Mouse (Mus musculus) kidney, postnatal 10 days (tissue): ENCODE results near the gene Tfpt.
"Not testable (repeated sequence)": the region's sequence is repeated elsewhere in the genome, so short reads cannot be mapped to it uniquely, and the experiment has no call there.

Experiments used
- DNase-seq: peaks from one replicate; pipeline ENCODE4 v3.0.0; 2021; ENCODE audit warnings: mixed read lengths

Tfpt gene

DNA sequence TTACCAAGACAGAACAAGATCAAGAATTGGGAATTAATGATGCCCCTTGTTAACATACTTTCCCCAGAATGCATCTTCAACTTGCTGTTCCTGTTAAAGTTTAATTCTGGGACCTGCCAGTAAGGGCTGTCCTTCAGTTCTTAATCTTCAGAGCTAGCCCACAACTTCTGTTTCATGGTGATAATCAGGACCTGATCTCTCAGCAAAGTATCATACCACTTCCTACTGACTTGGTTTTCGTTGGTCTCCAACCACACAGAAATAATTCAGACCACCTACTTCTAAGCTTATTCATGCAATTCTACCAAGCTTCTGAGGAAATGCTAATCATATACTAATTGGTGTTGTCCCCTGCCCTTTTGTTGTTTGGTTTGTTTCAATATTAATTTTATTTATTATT, 57.9 kb downstream of the Tfpt start:
- no peak for DNase-seq

DNA sequence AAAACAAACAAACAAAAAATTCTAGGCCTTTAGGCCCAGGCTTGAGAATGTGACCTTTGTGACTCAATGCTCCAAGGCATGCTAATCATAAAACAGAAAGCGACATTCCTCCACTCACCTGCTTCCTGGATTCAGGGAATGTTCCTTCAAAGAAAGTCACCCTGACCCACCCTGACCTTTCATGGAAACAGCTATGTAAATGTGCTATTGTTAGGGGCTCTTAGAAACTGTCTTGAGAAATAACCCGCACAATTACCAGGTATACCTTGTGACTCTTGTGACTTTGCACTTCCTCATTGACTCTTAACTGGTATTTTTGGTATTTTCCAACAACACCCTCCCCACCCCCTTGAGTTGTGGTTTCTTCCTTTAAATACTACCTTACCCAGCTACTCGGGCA, 59.1 kb downstream of the Tfpt start:
- DNase-seq = not testable (repeated sequence)
